Mouse (Mus musculus) kidney, adult 9 months (tissue): ENCODE results near the gene Mras.

Source experiments
- DNase-seq: peaks from one replicate; pipeline ENCODE4 v3.0.0; 2022

The Mras gene

DNA sequence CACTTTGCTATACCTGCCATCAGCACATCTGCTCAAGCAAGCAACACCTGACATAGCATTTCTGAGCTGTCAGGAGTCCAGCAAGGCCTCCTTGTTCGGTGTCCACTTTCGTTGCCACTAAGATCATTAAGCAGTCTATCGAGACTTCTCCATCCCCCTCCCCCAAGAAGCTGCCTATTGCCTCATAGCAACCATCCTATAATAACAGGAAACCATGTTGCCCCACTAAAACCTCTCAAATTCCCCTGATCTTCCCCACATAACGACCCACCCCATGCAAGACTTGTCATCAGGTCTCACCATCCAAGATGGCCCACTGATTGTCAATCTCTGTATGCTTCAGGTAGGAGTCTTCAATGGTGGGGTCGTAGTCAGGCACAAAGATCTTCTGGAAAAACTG is 26.1 kb downstream of the Mras start:
- no peak for DNase-seq

DNA sequence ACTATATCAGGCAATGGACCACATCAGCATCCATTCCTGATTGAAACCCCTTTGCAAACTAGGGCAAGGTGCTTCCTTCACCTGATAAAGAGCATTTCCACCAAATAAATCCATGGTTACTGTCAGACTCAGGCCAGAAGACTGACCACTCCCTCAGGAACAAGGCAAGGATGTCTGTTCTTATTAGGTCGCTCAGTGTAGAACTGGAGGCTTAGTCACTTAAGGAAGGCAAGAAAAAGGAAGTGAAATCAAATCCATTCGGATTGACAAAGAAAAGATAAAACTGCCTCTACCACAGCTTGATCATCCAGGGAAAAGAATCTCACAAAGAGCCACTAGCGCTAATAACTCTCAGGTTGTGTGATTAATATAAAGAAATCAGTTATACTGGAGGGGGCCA is 27.9 kb downstream of the Mras start:
- DNase-seq: no peak

DNA sequence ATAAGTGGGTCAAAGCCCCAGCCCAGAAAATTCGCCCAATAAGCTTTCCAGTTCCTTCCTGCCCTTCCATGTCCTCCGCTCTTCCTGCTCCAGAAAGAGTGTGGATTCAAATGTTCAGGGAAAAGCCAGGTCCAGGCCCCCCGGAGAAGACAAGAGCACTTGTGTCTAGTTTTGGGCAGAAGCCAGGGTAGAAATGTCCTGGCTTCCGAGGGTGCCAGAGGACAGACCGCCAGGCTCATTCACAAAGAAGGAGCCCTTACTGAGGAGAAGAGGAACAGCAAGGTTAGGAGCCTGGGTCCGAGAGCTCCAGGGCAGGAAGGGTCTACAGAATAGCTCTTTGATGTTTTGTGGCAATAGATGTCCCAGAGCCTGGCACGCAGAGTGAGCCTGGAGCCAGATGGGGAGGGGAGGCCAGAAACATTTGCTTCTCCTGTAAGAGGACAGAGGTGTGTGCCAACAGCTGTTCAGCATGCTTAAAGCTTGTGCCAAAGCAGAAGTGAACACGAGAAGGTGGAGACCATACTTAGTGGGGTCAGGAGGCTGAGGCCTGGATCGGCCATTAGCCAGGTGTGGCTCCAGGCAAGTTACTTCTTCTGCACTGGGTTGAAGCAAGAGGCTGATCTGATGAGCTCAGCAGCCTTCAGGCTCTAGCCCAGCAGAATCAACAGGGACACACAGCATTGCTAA is 35.8 kb downstream of the Mras start:
- no peak for DNase-seq

DNA sequence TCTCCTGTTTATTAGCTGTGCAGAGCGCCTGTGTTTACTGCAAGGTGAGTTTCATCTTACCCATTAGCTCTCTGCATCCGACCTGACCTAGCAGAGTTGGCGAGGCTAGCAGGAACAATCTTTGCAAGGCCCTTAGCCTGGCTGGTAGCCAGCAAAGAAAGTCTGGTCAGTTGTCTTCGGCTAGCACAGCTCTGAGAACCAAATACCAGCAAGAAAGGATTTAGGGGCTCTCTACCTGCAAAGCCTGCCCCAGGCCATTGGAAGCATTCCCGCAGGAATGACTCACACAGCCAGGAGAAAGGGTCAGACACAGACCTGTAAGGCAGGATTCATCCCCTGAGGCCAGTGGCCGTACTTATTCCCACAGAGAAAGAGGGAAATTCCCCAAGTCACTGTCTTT is 36.4 kb downstream of the Mras start:
- peak; percentile 28 for DNase-seq

DNA sequence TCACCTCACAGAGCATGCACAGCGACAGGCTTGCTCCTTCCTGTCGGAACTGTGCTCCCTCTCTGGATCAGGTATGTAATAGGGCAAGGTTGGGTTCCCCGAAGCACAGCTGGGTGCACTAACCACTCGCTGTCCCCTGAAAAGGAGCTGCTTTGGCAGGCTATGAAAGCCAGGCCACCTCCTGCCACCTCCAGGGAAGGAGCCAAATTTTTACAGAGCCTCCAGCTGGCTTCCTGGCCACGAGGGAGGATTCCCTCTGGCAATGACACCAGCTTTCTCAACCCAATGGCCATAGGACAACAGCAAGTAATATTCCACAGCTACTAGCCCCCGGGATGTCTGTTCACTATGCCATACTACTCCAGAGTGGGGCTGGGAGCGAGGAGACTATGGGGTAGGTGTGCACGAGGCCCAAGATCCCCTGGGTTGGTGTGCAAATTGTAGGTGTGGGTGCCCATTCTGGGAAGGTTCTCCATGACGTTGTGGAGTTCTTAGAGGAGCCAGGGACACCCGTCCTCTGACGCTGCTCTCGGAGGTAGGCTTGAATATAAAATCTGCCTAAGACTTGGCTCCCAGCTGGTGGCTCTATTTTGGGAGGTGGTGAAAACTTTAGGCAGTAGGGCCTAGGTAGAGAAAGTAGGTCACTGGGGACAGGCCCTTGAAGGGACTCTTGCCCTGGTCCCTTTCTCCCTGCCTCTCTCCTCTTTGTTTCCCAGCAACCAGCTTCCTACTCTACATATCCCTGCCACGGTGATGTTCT is 39.9 kb downstream of the Mras start:
- DNase-seq: no peak

GRCm38 (mm10) chr9:99394366-99394765 is 42.8 kb downstream of the Mras start:
- no peak for DNase-seq

DNA sequence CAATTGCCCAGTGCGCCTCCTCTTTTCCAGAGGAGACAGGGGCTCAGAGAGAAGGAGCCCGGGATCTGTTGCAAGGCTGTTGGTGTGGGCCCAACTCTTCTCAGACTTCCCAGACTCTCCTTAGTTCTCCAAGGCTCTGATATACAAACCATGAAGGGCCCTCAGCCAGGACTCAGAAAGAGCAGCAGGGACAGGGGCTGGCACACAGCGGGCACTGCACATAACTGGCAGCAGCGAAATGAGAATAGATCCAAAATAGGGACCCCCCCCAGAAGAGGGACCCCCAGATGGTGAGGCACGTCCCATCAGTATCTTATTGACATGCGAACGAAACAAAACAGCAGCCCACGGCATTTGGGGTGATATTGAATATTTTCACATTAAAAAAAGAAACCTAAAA is 44.0 kb downstream of the Mras start:
- DNase-seq: no peak

- no peak for DNase-seq
These were observed 45.6 kb downstream of the Mras start for GRCm38 (mm10) chr9:99391557-99391956.

- no peak for DNase-seq
These were observed 46.5 kb downstream of the Mras start for GRCm38 (mm10) chr9:99390716-99391115.

DNA sequence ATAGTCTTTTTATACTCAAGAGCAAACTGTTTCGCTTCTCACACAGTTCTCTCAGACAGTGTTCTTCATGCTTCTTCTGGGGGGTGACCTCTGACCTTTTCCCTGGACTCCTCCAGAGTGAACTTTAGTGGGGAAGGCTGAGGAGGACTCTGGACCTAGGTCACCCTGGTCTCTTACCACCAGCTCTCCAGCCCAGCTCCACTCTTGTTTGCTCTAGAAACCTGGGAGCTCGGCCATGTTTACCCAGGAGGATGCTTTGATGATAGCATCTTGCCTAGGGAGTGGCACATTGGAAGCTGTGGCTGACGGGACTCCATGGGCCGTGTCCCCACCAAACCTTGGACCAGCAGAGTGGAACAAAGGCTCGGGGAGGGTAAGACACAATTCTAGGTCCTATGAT is 47.0 kb downstream of the Mras start:
- peak; percentile 71 for DNase-seq

DNA sequence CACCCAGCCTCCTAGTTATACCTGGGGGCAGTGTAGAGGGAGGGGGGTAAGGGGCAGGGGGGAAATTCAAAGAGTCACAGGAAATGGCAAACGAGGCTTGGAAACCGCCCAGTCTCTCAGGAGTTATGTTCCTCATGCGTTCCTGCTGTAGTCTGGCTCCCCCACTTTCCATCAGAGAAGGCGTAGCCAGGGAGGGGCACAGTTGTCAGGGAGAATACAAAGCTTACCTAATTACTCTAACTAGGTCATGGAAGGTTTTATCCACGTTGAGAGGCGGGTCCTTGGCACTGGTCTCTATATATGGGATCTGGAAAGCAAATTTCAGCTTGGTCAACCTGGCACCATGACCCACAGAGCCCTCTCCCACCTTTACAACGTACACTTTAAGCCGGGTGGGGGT is 47.7 kb downstream of the Mras start:
- DNase-seq: no peak

GRCm38 (mm10) chr9:99388856-99389255 is 48.3 kb downstream of the Mras start:
- no peak for DNase-seq

DNA sequence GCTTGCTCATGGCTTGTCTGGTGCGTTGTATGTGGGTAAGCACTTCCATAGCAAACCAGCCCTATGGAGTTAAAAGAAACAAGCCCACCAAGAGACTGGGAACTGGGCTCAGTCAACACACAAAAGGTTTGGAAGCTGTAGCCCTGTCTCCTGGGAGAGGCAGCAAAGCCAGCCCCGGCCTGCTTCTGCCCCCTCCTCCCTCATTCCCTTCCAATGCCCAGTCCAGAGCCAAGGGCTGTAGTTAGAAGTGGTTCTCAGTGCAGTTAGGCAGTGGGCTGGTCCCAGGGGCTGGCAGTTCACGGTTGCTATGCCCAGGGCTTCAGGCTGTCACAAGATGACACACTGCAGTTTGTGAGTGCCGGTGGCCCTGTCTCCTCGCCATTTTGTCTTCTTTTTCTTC is 49.1 kb downstream of the Mras start:
- no peak for DNase-seq

DNA sequence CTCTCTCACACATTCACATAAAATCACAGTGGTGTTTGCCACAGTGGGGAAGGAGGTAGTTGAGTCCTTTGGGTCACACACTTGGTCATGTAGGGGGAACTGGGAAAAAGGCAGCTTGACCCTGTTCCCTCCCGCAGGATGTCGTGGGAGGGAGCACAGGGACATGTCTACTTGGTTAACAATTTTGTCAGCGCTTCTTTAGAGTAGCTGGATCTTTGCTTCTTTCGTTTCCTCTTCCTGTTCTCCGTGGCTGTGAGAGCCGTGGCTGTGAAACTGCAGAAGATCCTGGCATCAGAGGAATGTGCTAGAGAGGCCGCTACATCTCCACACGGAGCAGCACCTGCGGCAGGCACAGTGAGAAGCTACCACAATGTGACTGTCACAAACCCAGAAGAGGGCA is 54.6 kb downstream of the Mras start:
- DNase-seq: no peak

GRCm38 (mm10) chr9:99379194-99379593 is 58.0 kb downstream of the Mras start:
- DNase-seq: no peak

GRCm38 (mm10) chr9:99376591-99377418 is 60.4 kb downstream of the Mras start:
- DNase-seq: peak; percentile 58

DNA sequence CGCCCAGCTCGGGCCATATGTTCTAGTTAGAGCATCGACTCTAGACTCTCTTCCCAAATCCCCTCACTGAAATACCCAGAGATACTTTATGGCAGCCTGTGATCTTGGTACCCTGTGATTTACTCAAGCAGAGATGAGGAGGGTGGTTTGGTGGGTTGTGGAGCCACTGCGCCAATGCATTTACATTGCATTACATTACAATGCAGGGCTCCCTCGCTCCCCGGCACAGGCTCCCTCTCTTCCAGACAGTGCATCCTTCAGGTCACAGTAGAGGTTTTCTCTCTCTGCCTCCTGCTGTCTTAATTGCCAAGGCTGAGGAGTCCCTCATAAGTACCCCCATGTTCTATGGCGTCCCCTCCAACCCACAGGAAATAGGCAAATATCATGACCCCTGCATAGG is 68.8 kb downstream of the Mras start:
- DNase-seq: no peak

- no peak for DNase-seq
These were observed 71.3 kb downstream of the Mras start for GRCm38 (mm10) chr9:99365906-99366305.

- no peak for DNase-seq
These were observed 74.1 kb downstream of the Mras start for GRCm38 (mm10) chr9:99363076-99363475.

GRCm38 (mm10) chr9:99361946-99362345 is 75.2 kb downstream of the Mras start:
- no peak for DNase-seq

DNA sequence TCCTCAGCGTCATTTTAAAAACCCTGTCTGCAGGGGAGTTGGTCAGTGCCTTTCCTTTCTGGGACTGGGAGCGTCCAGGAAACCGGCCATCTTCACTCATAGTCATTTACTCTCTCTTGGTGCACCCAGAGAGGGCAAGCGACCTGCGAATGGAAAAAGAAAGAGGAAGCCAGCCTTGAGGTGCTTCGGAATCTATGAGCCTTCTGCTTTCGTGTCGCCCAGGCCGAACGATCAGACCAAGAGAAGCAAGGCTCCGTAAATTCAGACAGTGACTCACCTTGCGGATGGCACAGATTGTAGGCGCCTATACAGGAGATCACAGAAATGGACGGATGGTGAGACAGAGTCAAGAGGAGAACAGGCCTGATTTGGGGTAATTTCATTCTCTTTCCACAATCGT is 78.2 kb downstream of the Mras start:
- DNase-seq: no peak

- peak; percentile 62 for DNase-seq
These were observed 79.1 kb downstream of the Mras start, which contains the start of gene Esyt3 for GRCm38 (mm10) chr9:99357921-99358692. Gene Esyt3 (minus strand): TSS chr9:99358557.

GRCm38 (mm10) chr9:99357561-99357920 is 79.6 kb downstream of the Mras start:
- DNase-seq: no peak
